Mouse (Mus musculus) ES-Bruce4 (cell line): Measurements from ENCODE around the gene Wnt7a.

ENCODE experiments used
- CTCF ChIP-seq: IDR thresholded peaks from one replicate; pipeline ENCODE4 v1.8.1; 2011; ENCODE audit warnings: low read depth, low read length
- EP300 ChIP-seq: IDR thresholded peaks from 2 replicates; pipeline ENCODE4 v1.6.1; 2011; ENCODE audit warnings: low read depth, low read length; ENCODE audit not compliant: insufficient read depth

DNA sequence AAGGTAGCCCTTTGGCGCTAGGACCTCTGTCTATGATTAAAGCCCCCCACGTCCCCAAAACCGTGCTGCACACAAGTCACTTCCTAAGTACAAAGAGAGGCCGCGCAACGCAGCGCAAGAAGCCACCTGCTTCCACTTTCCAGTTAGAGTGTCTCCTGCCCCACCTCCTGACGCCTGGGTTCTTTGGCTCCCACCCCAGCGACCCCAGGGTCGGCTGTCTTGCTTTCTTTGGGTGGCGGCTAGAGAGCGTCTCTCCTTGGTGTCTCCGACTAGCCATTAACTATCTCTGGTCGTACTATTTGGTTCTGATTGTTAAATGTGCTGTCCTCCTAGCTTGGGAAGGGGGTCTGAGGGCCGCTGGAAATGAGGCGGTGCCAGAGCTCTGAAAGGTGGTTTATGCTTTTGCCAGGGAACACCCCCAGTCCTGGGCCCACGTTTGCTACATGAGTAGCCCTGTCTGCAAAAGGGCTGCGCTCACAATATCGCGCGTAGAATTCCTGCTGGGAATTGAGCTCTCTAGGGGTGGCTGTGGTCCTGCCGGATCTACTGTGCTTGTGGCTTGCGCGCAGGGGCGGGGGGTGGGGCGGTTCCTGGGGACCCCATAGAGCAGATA, 889 bp downstream of the Wnt7a start:
- TF ChIP-seq CTCF (no peak), EP300 (no peak)
